10 mouse cellular contexts compared by ENCODE assay signal in genomic region chr10:86491316-86492088, GRCm38 (mm10). TPM values are rescaled to one million over a fixed set of nuclear protein-coding genes. Genes with fewer than 3 reads are reported as not detected.
A peak's percentile ranks its signal among the peaks of the same experiment; 100 is the strongest.
DNase-seq lines count a peak whose midpoint lies in the region; ATAC-seq lines count a peak whose summit lies in the region.
"Had no signal": no experiment of that assay in that cellular context is flagged by ENCODE, and none has a peak within 500 bp of the region (broad histone marks: within the 10 kb centered on the region; RNA-seq: fewer than 3 reads in every experiment).

No protein-coding gene starts in this region.

- 0 out of 2 replicates have a peak overlapping the region, but pooled peaks have one; percentile 28 for H3K27ac ChIP-seq in embryonic facial prominence, embryonic 13.5 days
- peak overlapping the region; percentile 73 for H3K27ac ChIP-seq in hindbrain, embryonic 12.5 days
- H3K27ac ChIP-seq in midbrain, embryonic 16.5 days (ENCODE audit: low read length), result peak overlapping the region; percentile 91

- H3K9ac ChIP-seq in embryonic facial prominence, embryonic 13.5 days, result peak overlapping the region; percentile 27; the same call in 1 of the 2 replicates
- H3K9ac ChIP-seq in hindbrain, embryonic 12.5 days, result peak overlapping the region; percentile 59
- H3K9ac ChIP-seq in midbrain, embryonic 16.5 days (ENCODE audit: low read depth, low read length), result peak overlapping the region; percentile 86

- no peaks in the 10 kb centered on the region for H3K9me3 ChIP-seq in embryonic facial prominence, embryonic 13.5 days
- no peaks in the 10 kb centered on the region for H3K9me3 ChIP-seq in hindbrain, embryonic 12.5 days (replicated peaks)
- H3K9me3 ChIP-seq in midbrain, embryonic 16.5 days (replicated peaks; ENCODE audit: control insufficient read depth, low read length, poor library complexity, severe bottlenecking), result no peaks in the 10 kb centered on the region
- H3K9me3 ChIP-seq: megakaryocyte, embryonic 14.5 days had no signal

- peaks cover 5% of the 10 kb centered on the region; the same call in 1 of the 2 replicates for H3K4me1 ChIP-seq in embryonic facial prominence, embryonic 13.5 days
- peaks cover 16% of the 10 kb centered on the region for H3K4me1 ChIP-seq in hindbrain, embryonic 12.5 days
- peaks cover 24% of the 10 kb centered on the region for H3K4me1 ChIP-seq in midbrain, embryonic 16.5 days (ENCODE audit: control insufficient read depth, insufficient read depth, low read length)
- H3K4me1 ChIP-seq: megakaryocyte, embryonic 14.5 days had no signal

- intact Hi-C loops in heart, postnatal 14 days (cut with DNase I), result no loop called here

- ATAC-seq in embryonic facial prominence, embryonic 13.5 days (ENCODE audit: insufficient number of reproducible peaks, insufficient read depth, low FRiP score, low TSS enrichment, low read depth), result no peak
- ATAC-seq in hindbrain, embryonic 12.5 days (ENCODE audit: low FRiP score), result peak; percentile 82
- peak; percentile 92 for ATAC-seq in midbrain, embryonic 16.5 days
- ATAC-seq in inflammation-experienced regulatory T-cells, adult 6 months, result no peak

- H3K4me2 ChIP-seq in embryonic facial prominence, embryonic 13.5 days, result peak overlapping the region; percentile 41
- peak overlapping the region; percentile 49 for H3K4me2 ChIP-seq in hindbrain, embryonic 12.5 days (replicated peaks)
- H3K4me2 ChIP-seq in midbrain, embryonic 16.5 days (ENCODE audit: low read length), result peak overlapping the region; percentile 65

- no peaks in the 10 kb centered on the region for H3K27me3 ChIP-seq in embryonic facial prominence, embryonic 13.5 days
- no peaks in the 10 kb centered on the region for H3K27me3 ChIP-seq in hindbrain, embryonic 12.5 days
- no peaks in the 10 kb centered on the region for H3K27me3 ChIP-seq in midbrain, embryonic 16.5 days (ENCODE audit: control insufficient read depth, insufficient read depth, low read depth, low read length)

- WGBS in embryonic facial prominence, embryonic 13.5 days, result 33% methylated on average over 3 of the region's 3 CpGs
- 16% methylated on average over 3 of the region's 3 CpGs for WGBS in hindbrain, embryonic 12.5 days
- WGBS in midbrain, embryonic 16.5 days, result 5% methylated on average over 3 of the region's 3 CpGs

- H3K36me3 ChIP-seq in embryonic facial prominence, embryonic 13.5 days, result no peaks in the 10 kb centered on the region
- H3K36me3 ChIP-seq in hindbrain, embryonic 12.5 days, result no peaks in the 10 kb centered on the region
- no peaks in the 10 kb centered on the region for H3K36me3 ChIP-seq in midbrain, embryonic 16.5 days (ENCODE audit: control insufficient read depth, insufficient read depth, low read length)

- peak; percentile 25 for DNase-seq in layer of hippocampus, adult 9-11 months
- no peak for DNase-seq in layer of hippocampus, adult 9-10 months (ENCODE audit: low spot score)
- no peak for DNase-seq in urinary bladder, postnatal 4 days (ENCODE audit: low spot score in 2 of 2)
- no peak for DNase-seq in heart, postnatal 14 days
- DNase-seq: gastrocnemius, postnatal 36 days had no signal

- H3K4me3 ChIP-seq in embryonic facial prominence, embryonic 13.5 days, result peak overlapping the region; percentile 9
- H3K4me3 ChIP-seq in hindbrain, embryonic 12.5 days, result peak overlapping the region; percentile 33
- peak overlapping the region; percentile 53 for H3K4me3 ChIP-seq in midbrain, embryonic 16.5 days (ENCODE audit: low read depth, low read length)
- H3K4me3 ChIP-seq: megakaryocyte, embryonic 14.5 days had no signal

RNA-seq across cellular contexts. Expression of gene Syn3, which starts 7.2 kb away (rescaled TPM):
- polyA plus RNA-seq in embryonic facial prominence, embryonic 13.5 days (2015; fragmentation: Nextera tagmentation; extraction: Ambion mirVana), result 3.9 and 4.9 TPM in 2 replicates
- polyA plus RNA-seq in hindbrain, embryonic 12.5 days (2016; fragmentation: Nextera tagmentation; extraction: Ambion mirVana), result 7.9 and 9.2 TPM in 2 replicates
- polyA plus RNA-seq in midbrain, embryonic 16.5 days (2015; fragmentation: Nextera tagmentation; extraction: Ambion mirVana), result 33.2 and 34.0 TPM in 2 replicates
- not detected for polyA plus RNA-seq in inflammation-experienced regulatory T-cells, adult 6 months (2017; shearing (Covaris generic))
- under 1 TPM; 0.32 to 0.36 TPM for total RNA-seq in heart, postnatal 14 days (2021)

Comparison
In these comparisons a context has a peak if more than half of its experiments do, and no peak if none do; other contexts are left out.
1. ATAC-seq: peak in hindbrain, embryonic 12.5 days (single experiment) and midbrain, embryonic 16.5 days (single experiment); none in embryonic facial prominence, embryonic 13.5 days (single experiment) and inflammation-experienced regulatory T-cells, adult 6 months (single experiment).
2. H3K27ac ChIP-seq: peak in every context shown above with its lines; median percentile 91 in midbrain, embryonic 16.5 days; 73 in hindbrain, embryonic 12.5 days; 28 in embryonic facial prominence, embryonic 13.5 days.
3. H3K9ac ChIP-seq: peak in every context shown above with its lines; median percentile 86 in midbrain, embryonic 16.5 days; 59 in hindbrain, embryonic 12.5 days; 27 in embryonic facial prominence, embryonic 13.5 days.
4. Peak in every context shown above with its lines, with median percentiles within 50 percentile points of each other: H3K4me2 ChIP-seq and H3K4me3 ChIP-seq.